Mouse (Mus musculus) c-Kit-negative CD71-positive TER-119-positive erythroid progenitor cells, embryonic 14.5 days (primary cell): ENCODE results near the gene Rab2b.
"Not testable (repeated sequence)": the region's sequence is repeated elsewhere in the genome, so short reads cannot be mapped to it uniquely, and the experiment has no call there.

ENCODE experiments used
- DNase-seq: peaks from one replicate; pipeline ENCODE4 v3.0.0-alpha.2; 2013; ENCODE audit warnings: low read depth, low spot score

The Rab2b gene

DNA sequence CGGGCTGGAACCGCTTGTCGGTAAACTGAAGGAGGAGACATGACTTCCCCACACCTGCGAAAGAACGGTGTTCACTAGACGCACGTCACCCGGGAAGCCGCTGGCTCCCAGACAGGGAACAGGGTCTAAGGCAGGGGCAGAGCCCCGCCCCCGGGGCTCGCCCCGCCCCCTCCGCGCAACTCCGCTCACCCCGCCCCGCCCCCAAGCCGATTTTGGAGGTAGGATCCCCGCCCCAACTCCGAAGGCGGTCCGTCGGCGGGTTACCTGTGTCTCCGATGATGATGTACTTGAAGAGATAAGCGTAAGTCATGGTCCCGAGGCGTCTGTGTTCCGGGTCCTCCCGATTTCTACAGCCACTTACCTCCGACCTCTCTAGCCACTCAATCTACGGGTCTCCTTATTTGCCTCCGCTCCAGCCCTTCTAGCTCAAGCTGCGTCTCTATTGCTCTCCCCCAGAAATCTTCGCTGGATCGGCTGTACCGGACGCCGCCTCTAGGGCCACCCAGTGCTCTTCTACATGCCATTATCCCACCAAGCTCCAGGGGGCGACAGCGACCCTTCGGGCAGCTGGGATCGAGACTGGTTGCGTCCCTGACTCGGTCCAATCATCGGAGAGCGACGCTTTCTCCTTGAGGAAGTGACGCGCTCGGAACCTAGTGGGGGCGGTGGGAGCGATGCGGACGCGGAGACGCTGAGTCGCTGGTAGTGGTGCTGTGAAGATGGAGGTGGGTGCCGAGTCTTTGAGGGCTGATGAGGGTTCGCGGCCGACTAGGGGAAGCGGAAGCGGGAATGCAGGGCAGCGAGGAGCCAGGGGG is at the start of gene Rab2b, which contains the start of gene Tox4:
Rab2b (minus strand) TSS at position 614 of the 815 bp plus-strand sequence.
Tox4 (plus strand) TSS at position 215 of the 815 bp plus-strand sequence.
- peak; percentile 96 for DNase-seq

GRCm38 (mm10) chr14:52327910-52328812 is 48.8 kb upstream of the Rab2b start, which contains the start of gene Sall2:
TSS of gene Sall2 (minus strand) at chr14:52328762.
- no peak for DNase-seq

GRCm38 (mm10) chr14:52327375-52327901 is 48.1 kb upstream of the Rab2b start:
- DNase-seq: no peak

- no peak for DNase-seq
Measured at GRCm38 (mm10) chr14:52325890-52326289, 46.5 kb upstream of the Rab2b start.

DNA sequence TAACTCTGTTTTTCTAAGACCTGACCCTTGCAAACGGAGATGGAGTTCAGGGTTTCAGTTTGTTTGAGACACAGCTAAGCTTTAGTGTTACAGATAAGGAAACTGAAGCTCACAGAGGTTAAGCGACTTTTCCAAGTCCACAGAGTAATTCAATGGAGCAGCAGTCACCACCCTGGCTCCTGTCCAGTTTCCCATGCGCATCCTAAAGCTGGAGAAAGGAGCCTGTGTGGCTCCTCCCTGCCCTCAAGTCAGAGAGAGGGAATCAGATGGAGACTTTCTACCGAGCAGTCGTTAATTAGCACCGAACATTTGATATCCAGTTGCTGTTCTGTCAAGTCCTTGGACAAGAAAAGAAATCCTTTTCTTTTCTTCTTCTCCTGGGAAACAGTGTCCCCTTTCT is 40.0 kb upstream of the Rab2b start:
- DNase-seq: no peak

DNA sequence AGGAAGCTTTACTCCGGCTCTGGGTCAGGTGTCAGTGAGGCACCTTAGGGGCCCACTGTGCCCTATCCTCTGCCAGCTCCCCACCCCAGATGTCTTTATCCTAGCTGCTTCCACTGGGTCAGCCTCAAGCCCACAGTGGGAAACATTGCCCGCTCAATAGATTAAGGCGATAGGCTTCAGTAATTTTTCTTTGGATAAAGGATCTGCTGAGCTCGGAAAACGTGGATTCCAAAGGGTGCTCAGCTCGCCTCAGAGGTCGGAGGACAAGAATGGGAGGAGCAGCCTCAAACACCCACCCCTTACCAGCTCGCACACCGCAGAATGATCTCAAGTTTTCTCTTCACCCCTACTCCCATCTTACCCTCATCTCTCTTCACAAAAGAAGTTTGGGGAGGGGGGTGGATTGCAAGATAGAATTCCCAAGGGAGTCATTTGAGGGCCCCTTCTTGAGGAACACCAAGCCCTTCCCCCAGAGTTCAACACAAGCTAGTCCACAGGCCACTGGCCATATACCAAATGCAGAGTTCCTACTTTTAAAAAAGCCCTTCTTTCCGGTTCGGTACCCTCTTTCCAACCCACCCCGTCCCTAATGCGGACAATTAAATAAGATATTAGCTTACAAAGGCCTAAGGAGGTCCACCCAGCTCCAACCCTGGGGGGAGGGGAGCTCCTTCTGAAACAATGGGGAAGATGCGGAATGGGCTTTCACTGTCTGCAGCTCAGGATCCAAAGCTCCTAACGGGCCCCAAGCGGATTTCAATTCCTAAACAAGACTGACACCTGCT is 37.3 kb upstream of the Rab2b start:
- no peak for DNase-seq

DNA sequence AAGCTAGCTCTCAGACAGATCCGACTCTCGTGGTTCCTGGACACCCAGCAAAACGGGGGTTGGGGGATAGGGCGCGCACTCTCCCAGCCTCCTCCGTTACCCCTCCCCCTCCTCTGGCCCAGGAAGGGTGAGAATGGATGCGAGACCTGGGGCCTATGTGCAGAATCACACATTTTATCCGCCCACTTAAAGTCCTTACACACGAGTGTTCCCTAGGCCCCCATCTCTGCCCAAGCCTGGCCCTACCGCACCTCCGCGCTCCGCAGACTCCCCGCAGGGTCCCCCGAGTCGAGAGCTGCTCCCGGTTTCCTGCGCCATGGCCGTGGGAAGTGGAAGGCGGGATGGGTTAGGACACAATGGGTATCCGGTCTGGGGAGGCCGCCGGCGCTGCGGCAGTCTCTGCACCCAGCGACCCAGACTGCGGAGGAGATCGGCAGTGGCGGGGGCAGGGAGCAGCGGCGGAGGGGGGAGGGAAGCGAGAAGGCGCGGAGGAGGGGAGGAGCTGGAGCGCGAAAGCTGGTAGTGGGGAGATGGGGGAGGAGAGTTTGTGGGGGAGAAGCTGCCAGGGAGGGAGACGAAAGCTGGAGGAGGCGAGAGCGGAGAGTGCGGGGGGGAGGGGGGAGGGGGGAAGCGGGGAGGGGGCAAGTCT is 36.6 kb upstream of the Rab2b start:
- no peak for DNase-seq

GRCm38 (mm10) chr14:52315283-52315780 is 36.0 kb upstream of the Rab2b start:
- DNase-seq: no peak

- DNase-seq: no peak
Measured at GRCm38 (mm10) chr14:52314808-52315150, 35.4 kb upstream of the Rab2b start.

- DNase-seq: no peak
Measured at GRCm38 (mm10) chr14:52313931-52314807, 34.8 kb upstream of the Rab2b start.

- no peak for DNase-seq
Measured at GRCm38 (mm10) chr14:52310906-52311305, 31.6 kb upstream of the Rab2b start.

- DNase-seq: not testable (repeated sequence)
Measured at GRCm38 (mm10) chr14:52310343-52310742, 31.0 kb upstream of the Rab2b start.

GRCm38 (mm10) chr14:52306100-52306499 is 26.8 kb upstream of the Rab2b start:
- DNase-seq: peak; percentile 33

GRCm38 (mm10) chr14:52304644-52305271 is 25.4 kb upstream of the Rab2b start, which contains the start of gene Mettl3:
TSS of gene Mettl3 (minus strand) at chr14:52305128.
- peak; percentile 82 for DNase-seq

- DNase-seq: not testable (repeated sequence)
Measured at GRCm38 (mm10) chr14:52303517-52303916, 24.2 kb upstream of the Rab2b start.

DNA sequence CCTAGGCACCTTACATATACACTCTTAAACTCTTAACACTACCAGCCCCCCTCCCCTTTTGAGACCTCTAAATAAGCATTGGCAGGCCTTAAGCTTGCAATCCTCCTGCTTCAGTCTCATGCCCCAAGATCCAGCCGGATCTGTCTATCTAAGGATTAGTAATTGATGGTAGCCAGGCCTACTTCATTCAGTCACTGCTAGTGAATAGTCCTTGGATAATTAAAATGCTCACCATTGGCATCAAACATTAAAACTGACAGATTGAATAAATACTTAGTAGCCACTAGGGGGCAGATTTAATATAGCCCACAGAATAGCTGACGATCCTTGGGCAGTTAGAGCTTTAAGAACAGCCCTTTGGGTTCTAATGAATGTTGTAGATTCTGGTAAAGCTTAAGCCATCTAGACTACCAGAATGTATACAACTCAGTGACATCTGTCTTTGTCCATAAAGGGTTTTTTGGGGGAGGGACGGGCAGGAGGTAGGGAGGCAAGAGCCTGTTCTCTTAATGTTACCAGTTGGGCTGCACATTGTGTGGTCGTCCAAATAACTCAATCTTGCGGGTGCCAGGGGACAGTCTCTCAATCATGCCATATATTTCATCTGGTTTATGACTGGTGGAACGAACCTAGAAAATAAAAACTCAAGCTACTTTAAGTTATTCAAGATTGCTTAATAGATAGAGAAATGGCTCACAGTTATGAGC is 16.4 kb upstream of the Rab2b start:
- DNase-seq: no peak

DNA sequence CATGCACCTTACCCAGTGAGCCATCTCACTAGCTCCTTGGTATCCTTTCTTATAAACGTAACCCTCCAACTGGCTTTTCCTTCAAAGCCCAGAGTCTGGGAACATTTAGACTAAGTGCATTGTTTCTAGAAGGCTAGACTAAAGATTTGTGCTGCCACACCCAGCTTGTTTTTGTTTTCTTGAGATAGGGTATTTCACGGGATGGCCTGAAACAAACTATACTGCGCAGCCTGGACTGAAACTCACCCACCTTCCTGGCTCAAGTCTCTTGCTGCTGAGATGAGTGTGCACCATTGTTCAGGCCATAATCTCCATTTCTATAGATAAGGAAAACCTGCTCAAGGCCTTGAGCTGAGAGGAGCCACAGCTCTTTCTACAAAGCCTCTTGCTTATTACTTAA is 4.8 kb upstream of the Rab2b start:
- DNase-seq: no peak

- no peak for DNase-seq
Measured at GRCm38 (mm10) chr14:52283629-52284028, 4.3 kb upstream of the Rab2b start.

DNA sequence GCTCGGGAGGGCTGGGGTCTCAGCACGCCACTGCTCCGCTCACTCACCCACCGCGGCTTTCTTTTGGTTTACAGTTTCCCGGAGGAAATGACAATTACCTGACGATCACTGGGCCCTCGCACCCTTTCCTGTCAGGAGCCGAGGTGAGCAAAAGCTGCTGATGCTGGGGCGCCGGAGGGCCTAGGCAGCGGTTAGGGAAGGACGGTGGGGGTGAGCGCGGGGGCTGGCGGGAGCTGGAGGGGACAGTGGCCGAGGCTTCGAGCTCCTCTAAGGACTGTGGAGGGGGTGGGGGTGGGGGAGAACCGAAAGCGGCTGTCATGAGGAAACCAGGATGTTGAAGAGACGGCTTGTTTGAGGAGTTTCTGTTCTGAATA is 389 bp upstream of the Rab2b start:
- DNase-seq: no peak
